Mouse (Mus musculus) ES-E14 (cell line): ENCODE measurements around the gene Cacng6.

Experiments
- HCFC1 ChIP-seq: IDR thresholded peaks from 2 replicates; pipeline ENCODE4 v1.6.1; 2012; ENCODE audit warnings: low read length, inconsistent platforms, borderline replicate concordance; ENCODE audit not compliant: insufficient read depth
- ZNF384 ChIP-seq: IDR thresholded peaks from 2 replicates; pipeline ENCODE4 v1.6.1; 2012; ENCODE audit warnings: low read depth, low read length, inconsistent platforms

GRCm38 (mm10) chr7:3474291-3475080, 50.5 kb downstream of the Cacng6 start:
- TF ChIP-seq HCFC1 (no peak), ZNF384 (no peak)
